Mouse (Mus musculus) kidney, postnatal 14 days (tissue): ENCODE measurements around the gene Gm29666.
"Not testable (repeated sequence)": the region's sequence is repeated elsewhere in the genome, so short reads cannot be mapped to it uniquely, and the experiment has no call there.

Experiments used
- DNase-seq: peaks from one replicate; pipeline ENCODE4 v3.0.0; 2022; ENCODE audit warnings: mixed read lengths

The Gm29666 gene

DNA sequence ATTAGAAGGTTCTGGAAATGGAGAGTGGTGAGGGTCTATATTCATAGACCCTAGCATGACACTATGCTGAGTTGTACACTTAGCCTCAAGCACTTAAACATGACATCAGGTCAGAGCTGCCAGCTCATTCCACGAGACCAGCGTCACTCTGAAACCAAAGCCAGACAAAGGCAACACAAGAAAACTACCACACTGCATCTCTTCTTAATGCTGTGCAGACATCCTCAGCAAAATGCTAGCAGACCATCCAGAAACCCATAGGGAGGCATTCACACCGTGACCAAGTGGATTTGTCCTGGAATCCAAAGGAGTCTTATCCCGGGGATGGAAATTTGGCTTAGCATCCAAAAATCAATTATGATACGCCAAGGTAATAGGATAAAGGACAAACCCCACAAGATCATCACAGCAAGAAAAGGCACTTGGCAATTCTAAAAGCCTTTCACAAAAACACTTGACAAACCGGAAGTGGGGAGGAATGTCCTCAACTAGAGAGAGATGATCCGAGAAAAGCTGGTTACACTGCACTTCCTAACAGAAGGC, 15.9 kb downstream of the Gm29666 start:
- DNase-seq = no peak

- DNase-seq = no peak
These were observed 21.8 kb downstream of the Gm29666 start for GRCm38 (mm10) chr15:84898077-84898476.

DNA sequence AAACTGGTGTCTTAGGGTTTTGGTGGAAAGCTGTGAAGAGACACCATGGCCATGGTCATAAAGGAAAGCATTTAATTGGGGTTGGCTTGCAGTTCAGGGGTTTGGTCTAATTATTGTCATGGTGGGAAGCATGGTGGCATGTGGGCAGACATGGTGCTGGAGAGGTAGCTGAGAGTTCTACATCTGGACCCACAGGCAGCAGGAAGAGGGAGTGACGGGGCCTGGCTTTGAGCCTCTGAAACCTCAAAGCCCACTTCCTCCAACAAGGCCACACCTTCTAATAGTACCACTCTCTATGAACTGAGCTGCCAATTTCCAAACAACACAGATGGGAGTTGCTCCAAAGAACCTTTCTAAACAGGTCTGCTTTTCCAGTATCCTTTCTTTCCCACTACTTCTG, 23.2 kb downstream of the Gm29666 start:
- no peak for DNase-seq

GRCm38 (mm10) chr15:84896216-84896615, 23.6 kb downstream of the Gm29666 start:
- not testable (repeated sequence) for DNase-seq

DNA sequence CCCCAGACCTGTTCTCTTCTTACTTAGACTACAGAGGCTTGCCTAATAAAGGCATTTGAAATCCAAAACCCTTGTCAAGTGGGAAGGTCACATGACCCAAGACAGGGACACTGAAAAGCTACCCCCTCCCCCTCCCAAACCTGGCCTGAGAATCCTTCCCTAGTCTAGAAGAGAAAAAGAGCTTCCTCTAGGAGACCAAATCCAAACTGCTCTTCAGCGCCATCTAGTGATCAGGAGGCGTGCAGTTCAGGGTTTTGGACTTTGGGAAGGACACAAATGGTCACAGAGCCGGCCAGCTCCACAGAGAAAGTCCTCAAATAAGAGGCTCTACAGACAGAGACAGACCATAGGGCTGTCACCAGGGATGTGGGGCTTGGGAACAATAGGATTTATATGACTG, 28.2 kb downstream of the Gm29666 start:
- peak; percentile 72 for DNase-seq

GRCm38 (mm10) chr15:84891246-84891645, 28.6 kb downstream of the Gm29666 start:
- DNase-seq = no peak

GRCm38 (mm10) chr15:84888066-84888465, 31.8 kb downstream of the Gm29666 start:
- no peak for DNase-seq

- no peak for DNase-seq
These were observed 42.6 kb downstream of the Gm29666 start for GRCm38 (mm10) chr15:84877029-84877815.

DNA sequence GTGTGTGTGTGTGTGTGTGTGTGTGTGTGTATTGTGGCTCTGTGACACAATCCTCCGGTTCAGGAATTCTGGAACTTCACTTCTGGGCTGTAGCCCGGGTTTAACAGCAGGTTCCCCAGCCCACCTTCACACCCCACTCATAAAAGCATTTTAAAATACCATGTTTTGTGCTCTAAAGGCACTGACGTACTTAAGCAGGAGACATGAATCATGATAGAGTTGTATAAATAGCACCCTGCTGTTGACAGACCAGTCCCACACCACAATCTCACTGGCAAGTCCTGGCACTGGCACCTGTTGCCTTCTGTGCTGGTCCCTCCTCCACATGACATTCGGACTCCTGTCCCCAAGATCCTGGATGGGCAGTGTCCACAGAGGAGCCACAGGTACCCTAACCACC, 46.0 kb downstream of the Gm29666 start:
- DNase-seq = no peak

GRCm38 (mm10) chr15:84873079-84873478, 46.8 kb downstream of the Gm29666 start:
- no peak for DNase-seq

- no peak for DNase-seq
These were observed 48.0 kb downstream of the Gm29666 start for GRCm38 (mm10) chr15:84871802-84872201.

GRCm38 (mm10) chr15:84861911-84862310, 57.9 kb downstream of the Gm29666 start:
- no peak for DNase-seq
